Mouse (Mus musculus): ENCODE results near the gene Ttc30a1.

Gene Ttc30a1

GRCm38 (mm10) chr2:75933541-75933940 lies 48.2 kb downstream of the Ttc30a1 start:
- no peak for DNase-seq (ENCODE audit: low spot score in 2 of 2)

- DNase-seq (ENCODE audit: low spot score in 2 of 2), result no peak
Observed at GRCm38 (mm10) chr2:75930941-75931340, 50.8 kb downstream of the Ttc30a1 start.

DNA sequence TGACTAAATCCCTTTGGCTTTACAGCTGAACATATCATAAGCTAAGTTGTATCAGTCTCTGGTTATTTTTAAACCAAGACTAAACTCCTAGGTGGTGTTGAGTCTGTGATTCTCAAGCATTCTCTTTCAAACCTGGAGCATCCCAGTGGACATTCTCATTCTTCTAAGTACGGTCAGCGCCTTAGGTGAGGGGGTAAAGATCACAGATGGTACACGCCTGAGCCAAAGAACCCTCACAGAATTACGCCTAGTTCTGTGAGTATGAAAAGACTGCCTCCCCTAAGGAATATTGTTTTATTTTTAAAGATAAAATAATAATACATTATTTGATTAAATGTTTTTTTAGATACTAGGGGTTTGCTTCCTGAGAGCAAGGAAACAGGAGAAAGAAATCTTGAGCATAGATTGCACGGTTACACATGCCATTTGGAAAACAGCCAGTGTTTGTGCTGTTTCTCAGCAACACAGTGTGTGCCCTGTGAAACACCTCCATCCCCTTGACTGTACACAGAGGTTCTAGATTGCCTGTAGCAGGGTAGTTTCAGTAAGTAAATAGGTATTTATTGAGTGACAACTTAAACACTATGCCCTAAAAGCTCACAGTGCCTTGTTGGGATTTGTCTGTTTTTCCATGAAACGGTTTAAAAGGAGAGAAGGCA lies 51.9 kb downstream of the Ttc30a1 start:
- no peak for DNase-seq (ENCODE audit: low spot score in 2 of 2)

GRCm38 (mm10) chr2:75929141-75929540 lies 52.6 kb downstream of the Ttc30a1 start:
- no peak for DNase-seq (ENCODE audit: low spot score in 2 of 2)

All from urinary bladder, postnatal 36 days (tissue).